Mouse (Mus musculus) midbrain, embryonic 10.5 days (tissue): Measurements from ENCODE around the gene Os9. TPM values are rescaled to one million over a fixed set of nuclear protein-coding genes. Genes with fewer than 3 reads are reported as not detected.

ENCODE experiments used
- DNase-seq: peaks from one replicate; pipeline ENCODE4 v3.0.0-alpha.2; 2017; ENCODE audit warnings: low spot score
- H3K27ac ChIP-seq: fragments of 300-500 bp; sonication (generic); replicated peaks from 2 replicates; pipeline ENCODE4 v1.5.1; 2016; ENCODE audit warnings: mild to moderate bottlenecking
- H3K27me3 ChIP-seq: fragments of 300-500 bp; sonication (generic); 2 replicates; pipeline ENCODE4 v1.6.1; 2016; ENCODE audit warnings: low read depth, mild to moderate bottlenecking; ENCODE audit not compliant: poor library complexity, severe bottlenecking
- H3K36me3 ChIP-seq: fragments of 300-500 bp; sonication (generic); 2 replicates; pipeline ENCODE4 v1.6.1; 2016; ENCODE audit warnings: mild to moderate bottlenecking, moderate library complexity
- H3K4me1 ChIP-seq: fragments of 300-500 bp; sonication (generic); 2 replicates; pipeline ENCODE4 v1.6.1; 2016
- H3K4me3 ChIP-seq: fragments of 300-500 bp; sonication (generic); 2 replicates; pipeline ENCODE4 v1.5.1; 2016; ENCODE audit warnings: mild to moderate bottlenecking, moderate library complexity
- H3K9me3 ChIP-seq: fragments of 300-500 bp; sonication (generic); replicated peaks from 2 replicates; pipeline ENCODE4 v1.6.1; 2016; ENCODE audit warnings: mild to moderate bottlenecking
- WGBS: fragments of 180-500 bp; shearing (Covaris S2); methylation state at CpG from one replicate; pipeline ENCODE4 v1.1.7; 2016; 5-methylcytosine and 5-hydroxymethylcytosine counted together
- polyA plus RNA-seq: library from polyadenylated mRNA; unstranded; fragments of >200 nt; fragmentation: Nextera tagmentation; extraction: Ambion mirVana; gene quantifications from 2 replicates; pipeline ENCODE4 v1.2.1, GENCODE M21; 2016

The Os9 gene
- polyA plus RNA-seq, 1 experiment from 2014 or later = 62.3 TPM

DNA sequence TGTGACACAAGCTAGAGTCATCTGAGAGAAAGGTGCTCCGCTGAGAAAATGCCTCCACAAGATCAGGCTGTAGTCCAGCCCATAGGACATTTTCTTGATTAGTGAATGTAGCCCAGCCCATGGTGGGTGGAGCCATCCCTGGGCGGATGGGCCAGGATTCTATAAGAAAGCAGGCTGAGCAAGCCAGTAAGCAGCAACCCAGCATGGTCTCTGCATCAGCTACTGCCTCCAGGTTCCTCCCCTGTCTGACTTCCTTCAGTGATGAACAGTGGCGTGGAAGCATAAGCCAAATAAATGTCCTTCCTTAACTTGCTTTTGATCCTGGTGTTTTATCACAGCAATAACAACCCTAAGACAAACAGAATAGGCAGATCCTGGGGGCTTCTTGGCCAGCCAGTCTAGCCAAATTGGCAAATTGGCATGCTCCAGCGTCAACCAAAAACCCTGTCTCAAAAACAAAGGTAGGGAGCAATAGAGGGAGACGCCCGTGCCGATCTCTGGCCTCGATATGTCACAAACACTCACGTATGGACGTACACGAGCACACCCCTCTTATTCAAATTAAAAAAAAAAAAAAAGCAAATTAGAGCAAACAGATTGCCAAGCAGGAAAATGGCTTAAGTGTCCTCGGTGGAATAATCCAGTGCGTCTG, 2.0 kb upstream of the Os9 start:
- no peaks in the 10 kb centered on the region for H3K27me3 ChIP-seq
- peaks cover 16% of the 10 kb centered on the region for H3K36me3 ChIP-seq
- peaks cover 31% of the 10 kb centered on the region for H3K4me1 ChIP-seq
- H3K27ac ChIP-seq = peak overlapping the region; percentile 61
- no peaks in the 10 kb centered on the region for H3K9me3 ChIP-seq
- DNase-seq = peak; percentile 50
- H3K4me3 ChIP-seq = peak overlapping the region; percentile 50
- 13% methylated on average over 13 of the region's 13 CpGs for WGBS

DNA sequence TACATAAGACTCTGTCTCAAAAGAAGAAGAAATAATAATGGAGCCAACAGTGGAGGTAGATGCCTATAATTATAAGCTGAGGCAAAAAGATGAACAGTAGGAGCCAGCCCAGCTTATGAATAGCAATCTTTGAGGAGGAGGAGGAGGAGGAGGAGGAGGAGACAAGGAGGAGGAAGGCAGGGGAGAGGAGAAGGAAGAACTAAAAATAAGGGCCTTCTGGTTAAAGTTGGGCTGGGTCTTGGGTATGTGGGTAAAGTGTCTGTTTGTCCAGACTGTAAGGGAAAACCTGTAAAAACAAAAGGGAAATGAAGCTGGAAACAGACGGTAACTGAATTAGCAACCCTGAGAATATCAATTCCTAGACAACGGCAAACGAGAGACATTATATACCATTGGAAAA, 1.1 kb upstream of the Os9 start:
- Histone ChIP-seq H3K36me3 (peaks cover 25% of the 10 kb centered on the region), H3K27me3 (no peaks in the 10 kb centered on the region), H3K27ac (no peak overlapping the region), H3K4me3 (peak overlapping the region; percentile 95; the same call in 1 of the 2 replicates), H3K9me3 (no peaks in the 10 kb centered on the region), H3K4me1 (peaks cover 31% of the 10 kb centered on the region)
- 91% methylated on average over 3 of the region's 3 CpGs for WGBS
- DNase-seq = no peak

DNA sequence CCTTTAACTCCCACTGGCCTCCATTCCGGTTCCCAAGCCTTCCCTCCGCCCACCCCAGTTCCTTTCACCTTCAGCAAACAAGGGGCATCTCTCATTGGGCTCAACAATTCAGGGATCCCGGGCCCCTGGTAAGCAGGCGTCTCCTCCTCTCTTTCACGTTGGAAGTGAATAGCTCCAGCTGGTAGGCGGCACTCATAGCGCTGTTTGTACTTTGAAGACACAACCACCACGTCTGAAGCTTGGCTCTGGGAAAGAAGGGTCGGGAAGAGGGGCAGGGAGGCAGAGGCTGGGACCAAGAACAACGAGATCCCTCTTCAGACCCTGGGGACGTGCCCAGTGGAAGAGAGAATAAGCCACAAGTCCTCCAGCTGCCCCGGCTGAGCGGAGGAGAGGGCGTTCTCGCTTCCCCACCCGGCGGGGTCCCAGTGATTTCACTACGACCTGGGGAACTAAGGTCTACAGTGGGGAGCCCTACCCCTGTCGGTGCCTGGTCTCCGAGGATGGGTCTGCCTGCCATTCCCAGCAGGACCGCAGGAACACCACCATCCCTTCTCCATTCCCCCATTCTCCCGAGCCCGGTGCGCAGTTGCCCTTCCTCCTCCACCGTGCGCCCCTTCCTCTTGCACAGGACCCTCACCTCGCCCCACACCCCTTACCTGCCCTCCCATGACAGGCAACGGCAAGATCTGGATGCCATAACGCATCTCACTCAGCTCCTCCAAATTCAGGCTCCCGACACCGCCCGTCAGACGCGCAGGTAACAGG, 448 bp downstream of the Os9 start:
- Histone ChIP-seq H3K27me3 (no peaks in the 10 kb centered on the region), H3K27ac (peak overlapping the region; percentile 83), H3K4me1 (peaks cover 31% of the 10 kb centered on the region), H3K4me3 (peak overlapping the region; percentile 95), H3K9me3 (no peaks in the 10 kb centered on the region), H3K36me3 (peaks cover 39% of the 10 kb centered on the region)
- WGBS = 4% methylated on average over 34 of the region's 34 CpGs
- DNase-seq = peak; percentile 17

DNA sequence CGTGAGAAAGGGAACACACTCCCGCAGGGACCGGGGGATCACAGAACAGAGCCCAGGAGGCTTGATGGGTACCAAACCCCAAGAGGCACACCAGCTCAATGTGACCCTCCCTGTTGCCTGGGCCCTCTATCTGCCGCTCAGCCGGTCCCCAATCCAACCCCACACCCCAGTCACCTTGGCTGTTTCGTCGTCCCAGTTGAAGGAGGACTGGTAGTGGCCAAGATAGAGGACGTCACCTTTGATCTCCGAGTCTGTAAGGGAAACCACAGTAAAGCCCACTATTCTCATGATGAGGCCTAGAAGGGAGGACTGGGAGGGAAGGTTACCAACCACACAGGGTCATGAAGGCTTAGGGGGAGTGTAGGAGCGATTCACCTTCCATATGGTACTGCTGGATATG, 1.7 kb downstream of the Os9 start:
- WGBS = 93% methylated on average over 10 of the region's 10 CpGs
- no peak overlapping the region for H3K27ac ChIP-seq

DNA sequence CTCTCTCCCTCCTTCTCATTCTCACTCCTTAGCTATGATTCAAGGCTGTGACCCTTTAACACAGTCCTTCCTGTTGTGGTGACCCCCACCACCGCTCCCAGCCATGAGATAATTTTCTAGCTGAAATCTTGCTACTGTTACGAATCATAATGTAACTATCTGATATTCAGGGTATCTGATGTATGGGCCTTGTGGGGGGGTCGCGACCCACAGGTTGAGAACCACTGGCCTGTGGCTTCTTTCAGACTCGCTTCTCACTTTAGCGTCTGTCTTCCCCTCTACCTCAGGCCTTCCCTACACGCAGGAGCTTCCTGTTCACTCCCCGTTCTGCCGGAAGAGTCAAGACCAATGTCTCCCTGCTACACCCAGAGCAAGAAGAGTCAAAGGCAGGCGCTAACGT, 2.5 kb downstream of the Os9 start:
- Histone ChIP-seq H3K9me3 (no peaks in the 10 kb centered on the region), H3K27ac (no peak overlapping the region), H3K36me3 (peaks cover 48% of the 10 kb centered on the region), H3K27me3 (no peaks in the 10 kb centered on the region), H3K4me3 (no peak overlapping the region), H3K4me1 (peaks cover 29% of the 10 kb centered on the region)
- 93% methylated on average over 11 of the region's 11 CpGs for WGBS
- no peak for DNase-seq

More for the DNA sequence above, 1.7 kb downstream of the Os9 start:
- Histone ChIP-seq H3K9me3 (no peaks in the 10 kb centered on the region), H3K4me3 (no peak overlapping the region), H3K27me3 (no peaks in the 10 kb centered on the region), H3K36me3 (peaks cover 44% of the 10 kb centered on the region), H3K4me1 (peaks cover 31% of the 10 kb centered on the region)
- no peak for DNase-seq

DNA sequence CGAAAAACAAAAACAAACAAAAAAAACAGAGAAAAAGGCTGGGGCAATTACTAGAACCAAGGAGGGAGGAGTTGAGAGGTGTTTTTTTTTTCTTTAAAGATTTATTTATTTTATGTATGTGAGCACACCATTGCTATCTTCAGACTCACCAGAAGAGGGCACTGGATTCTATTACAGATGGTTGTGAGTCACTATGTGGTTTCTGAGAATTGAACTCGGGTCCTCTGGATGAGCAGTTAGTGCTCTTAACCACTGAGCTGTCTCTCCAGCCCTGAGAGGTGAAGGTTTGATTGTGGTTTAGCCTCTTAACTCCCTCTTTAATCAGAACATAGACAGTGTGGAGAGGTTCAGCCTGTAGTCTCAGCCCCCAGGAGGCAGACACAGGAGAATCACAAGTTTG, 5.9 kb downstream of the Os9 start:
- DNase-seq = no peak
- Histone ChIP-seq H3K36me3 (peaks cover 61% of the 10 kb centered on the region), H3K4me3 (no peak overlapping the region), H3K9me3 (no peaks in the 10 kb centered on the region), H3K27ac (no peak overlapping the region), H3K4me1 (peaks cover 5% of the 10 kb centered on the region), H3K27me3 (no peaks in the 10 kb centered on the region)
- WGBS = 81% methylated on average over 2 of the region's 2 CpGs

DNA sequence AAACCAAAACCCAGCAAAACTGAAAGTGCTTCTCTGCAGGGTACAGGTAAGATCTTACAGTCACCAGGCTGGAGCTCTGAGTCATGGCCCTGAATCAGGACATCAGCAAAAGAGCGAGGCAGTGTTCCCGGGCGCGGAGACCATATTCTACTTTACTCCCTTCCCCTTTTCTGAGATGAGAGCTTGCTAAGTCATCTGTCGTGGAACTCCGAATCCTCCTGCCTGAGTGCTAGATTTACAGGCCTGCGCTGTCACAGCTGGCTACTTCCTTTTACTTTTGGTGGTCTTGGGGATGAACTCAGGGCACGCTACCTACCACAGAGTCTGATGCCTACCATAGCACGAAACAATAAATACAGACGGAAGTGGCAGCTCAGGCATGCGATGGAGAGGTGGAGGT, 6.5 kb downstream of the Os9 start:
- peaks cover 60% of the 10 kb centered on the region for H3K36me3 ChIP-seq
- H3K4me3 ChIP-seq = no peak overlapping the region
- DNase-seq = no peak
- no peaks in the 10 kb centered on the region for H3K27me3 ChIP-seq
- WGBS = 94% methylated on average over 11 of the region's 11 CpGs
- no peaks in the 10 kb centered on the region for H3K9me3 ChIP-seq
- no peak overlapping the region for H3K27ac ChIP-seq
- H3K4me1 ChIP-seq = no peaks in the 10 kb centered on the region

DNA sequence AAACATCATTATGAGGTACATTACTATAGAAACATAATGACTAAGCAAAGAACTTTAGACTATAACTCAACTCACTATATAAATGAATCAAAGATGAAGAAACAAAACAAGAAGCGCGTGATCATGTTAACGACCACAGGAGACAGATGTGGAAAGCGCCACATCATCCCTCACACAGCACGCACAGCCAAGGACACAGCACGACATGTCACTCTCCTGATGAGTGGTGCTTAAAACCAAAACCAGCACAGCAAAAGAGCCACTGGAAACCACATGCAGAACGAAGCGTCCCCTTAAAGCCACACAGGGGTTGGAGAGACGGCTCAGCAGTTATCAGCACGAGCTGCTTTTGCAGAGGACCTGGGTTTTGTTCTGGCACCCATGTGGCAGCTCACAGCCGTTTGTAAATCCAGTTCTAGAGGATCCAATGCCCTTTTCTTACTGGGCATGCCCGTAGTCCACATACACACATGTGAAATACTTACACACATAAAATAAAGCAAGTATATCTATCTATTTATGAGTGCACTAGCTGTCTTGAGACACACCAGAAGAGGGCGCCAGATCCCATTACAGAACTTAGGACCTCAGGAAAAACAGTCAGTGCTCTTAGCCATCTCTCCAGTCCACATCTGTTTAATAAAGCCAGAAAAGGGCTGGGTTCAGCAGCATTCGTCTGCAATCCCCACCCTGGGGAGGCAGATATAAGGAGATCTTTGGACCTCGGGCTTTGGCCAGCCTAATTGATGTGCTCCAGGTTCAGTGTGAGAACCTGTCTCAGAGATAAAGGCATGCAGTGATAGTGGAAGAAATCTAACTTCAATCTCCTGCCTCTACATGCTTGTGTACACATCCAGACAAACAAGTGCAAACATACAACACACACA, 9.7 kb downstream of the Os9 start:
- no peak overlapping the region for H3K4me3 ChIP-seq
- no peak overlapping the region for H3K27ac ChIP-seq
- no peak for DNase-seq
- no peaks in the 10 kb centered on the region for H3K9me3 ChIP-seq
- peaks cover 43% of the 10 kb centered on the region for H3K36me3 ChIP-seq
- WGBS = 92% methylated on average over 15 of the region's 15 CpGs
- no peaks in the 10 kb centered on the region for H3K27me3 ChIP-seq
- no peaks in the 10 kb centered on the region for H3K4me1 ChIP-seq

DNA sequence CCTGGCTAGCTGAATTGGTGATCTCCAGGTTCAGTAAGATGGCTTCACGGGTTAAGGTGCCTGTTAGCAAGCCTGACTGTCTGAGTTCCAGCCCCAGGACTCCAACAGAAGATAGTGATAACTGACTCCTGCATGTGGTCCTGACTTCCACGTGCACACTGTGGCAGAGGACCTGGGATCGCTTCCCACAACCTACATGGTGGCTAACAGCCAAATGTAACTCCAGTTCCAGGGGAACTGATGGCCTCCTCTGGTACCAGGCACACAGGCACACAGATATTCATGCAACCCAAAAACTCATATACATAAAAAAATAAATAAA, 12.7 kb downstream of the Os9 start:
- DNase-seq = no peak
- H3K27me3 ChIP-seq = no peaks in the 10 kb centered on the region
- 83% methylated on average over 3 of the region's 3 CpGs for WGBS
- no peaks in the 10 kb centered on the region for H3K4me1 ChIP-seq
- H3K27ac ChIP-seq = no peak overlapping the region
- no peaks in the 10 kb centered on the region for H3K9me3 ChIP-seq
- H3K36me3 ChIP-seq = peaks cover 35% of the 10 kb centered on the region
- no peak overlapping the region for H3K4me3 ChIP-seq

DNA sequence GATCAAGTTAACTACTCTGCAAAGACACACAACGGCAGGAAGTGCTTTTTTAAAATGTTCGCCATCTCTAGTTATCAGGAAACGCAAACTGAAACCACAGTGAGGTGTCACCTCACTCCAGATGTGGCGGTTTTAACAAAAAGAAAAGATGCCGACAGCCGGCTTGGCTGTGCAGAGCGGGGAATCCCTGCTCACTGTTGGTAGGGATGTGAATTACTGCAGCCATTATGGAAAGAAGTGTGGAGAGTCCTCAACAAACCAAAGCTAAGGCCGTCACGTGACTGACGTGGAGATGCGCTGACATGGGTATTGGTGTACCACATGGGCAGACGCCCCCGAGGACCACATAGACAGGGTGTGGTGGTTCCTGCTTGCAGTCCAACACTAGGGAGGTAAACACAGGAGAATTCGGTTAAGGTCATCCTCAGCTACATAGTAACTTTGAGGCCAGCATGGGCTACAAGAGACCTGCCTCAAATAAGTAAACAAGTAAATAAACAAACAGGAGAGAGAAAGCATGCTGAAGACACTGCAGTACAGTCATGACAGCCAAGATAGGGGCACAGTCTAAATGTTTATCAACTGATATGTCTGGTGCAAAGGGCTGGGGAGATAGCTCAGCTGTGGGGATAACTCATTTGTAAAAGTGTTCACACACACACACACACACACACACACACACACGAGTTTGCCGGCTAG, 13.2 kb downstream of the Os9 start:
- no peak for DNase-seq
- H3K27ac ChIP-seq = no peak overlapping the region
- no peaks in the 10 kb centered on the region for H3K9me3 ChIP-seq
- H3K36me3 ChIP-seq = peaks cover 30% of the 10 kb centered on the region
- 92% methylated on average over 16 of the region's 16 CpGs for WGBS
- H3K4me3 ChIP-seq = no peak overlapping the region
- no peaks in the 10 kb centered on the region for H3K27me3 ChIP-seq
- H3K4me1 ChIP-seq = no peaks in the 10 kb centered on the region

DNA sequence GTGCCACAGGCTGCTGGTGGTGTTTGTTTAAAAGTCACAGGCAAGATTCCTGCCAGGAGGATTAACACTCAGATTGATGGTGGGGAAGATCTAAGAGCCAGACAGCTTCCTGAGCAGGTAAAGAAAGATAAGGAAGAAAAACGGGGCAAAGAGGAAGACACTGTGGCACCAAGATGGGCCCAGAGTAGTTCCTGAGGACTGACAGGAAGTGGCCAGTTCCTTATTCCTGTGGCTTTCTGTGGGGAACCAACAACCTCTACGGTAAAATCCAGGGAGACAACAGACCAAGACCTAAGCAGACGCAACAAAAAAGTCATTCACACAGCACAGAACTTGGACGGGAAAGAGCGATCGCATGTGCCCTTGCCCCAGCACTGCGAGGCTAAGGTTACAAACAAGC, 17.3 kb downstream of the Os9 start:
- Histone ChIP-seq H3K27ac (no peak overlapping the region), H3K4me3 (no peak overlapping the region), H3K4me1 (no peaks in the 10 kb centered on the region), H3K27me3 (no peaks in the 10 kb centered on the region), H3K36me3 (peaks cover 40% of the 10 kb centered on the region), H3K9me3 (no peaks in the 10 kb centered on the region)
- DNase-seq = no peak
- 88% methylated on average over 7 of the region's 7 CpGs for WGBS

DNA sequence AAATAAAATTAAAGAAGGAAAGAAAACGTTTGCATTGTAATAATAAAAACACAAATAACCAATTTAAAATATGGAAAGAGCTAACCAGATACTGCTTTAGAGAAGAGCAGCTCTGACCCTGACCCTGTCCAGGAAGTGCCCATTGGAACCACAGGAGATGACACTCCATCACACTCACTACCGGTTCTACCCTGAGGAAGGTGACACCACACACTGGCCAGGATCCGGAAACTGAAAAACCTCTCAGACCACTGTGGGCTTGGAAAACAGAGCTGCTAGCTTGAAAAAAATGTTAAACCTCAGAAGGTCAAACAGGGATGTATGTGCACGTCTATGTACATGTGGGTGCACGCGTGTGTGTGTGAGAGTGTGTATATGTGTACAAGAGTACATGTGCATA, 19.8 kb downstream of the Os9 start:
- H3K36me3 ChIP-seq = peaks cover 51% of the 10 kb centered on the region
- DNase-seq = no peak
- H3K9me3 ChIP-seq = no peaks in the 10 kb centered on the region

More for the DNA sequence above, 19.8 kb downstream of the Os9 start:
- Histone ChIP-seq H3K27ac (no peak overlapping the region), H3K4me3 (no peak overlapping the region), H3K4me1 (no peaks in the 10 kb centered on the region), H3K27me3 (no peaks in the 10 kb centered on the region)
- 89% methylated on average over 6 of the region's 6 CpGs for WGBS
